Mouse (Mus musculus): ENCODE results near the gene Cdh1. TPM values are rescaled to one million over a fixed set of nuclear protein-coding genes. Genes with fewer than 3 reads are reported as not detected.

The Cdh1 gene
- polyA plus RNA-seq, 1 experiment: 1.8 TPM

GRCm38 (mm10) chr8:106620488-106620887, 17.3 kb downstream of the Cdh1 start:
- TF ChIP-seq POLR2A (IDR thresholded peaks at IDR 0.05; ENCODE audit: extremely low read depth, insufficient read depth, low read length) (no peak), CTCF (IDR thresholded peaks at IDR 0.05; ENCODE audit: extremely low read depth, insufficient read depth, low read length) (no peak)
- Histone ChIP-seq H3K4me1 (ENCODE audit: control insufficient read depth, insufficient read depth, low read length) (no peaks in the 10 kb centered on the region), H3K27ac (ENCODE audit: insufficient read depth, low read length) (no peak overlapping the region), H3K4me3 (ENCODE audit: insufficient read depth, low read length) (no peak overlapping the region)

DNA sequence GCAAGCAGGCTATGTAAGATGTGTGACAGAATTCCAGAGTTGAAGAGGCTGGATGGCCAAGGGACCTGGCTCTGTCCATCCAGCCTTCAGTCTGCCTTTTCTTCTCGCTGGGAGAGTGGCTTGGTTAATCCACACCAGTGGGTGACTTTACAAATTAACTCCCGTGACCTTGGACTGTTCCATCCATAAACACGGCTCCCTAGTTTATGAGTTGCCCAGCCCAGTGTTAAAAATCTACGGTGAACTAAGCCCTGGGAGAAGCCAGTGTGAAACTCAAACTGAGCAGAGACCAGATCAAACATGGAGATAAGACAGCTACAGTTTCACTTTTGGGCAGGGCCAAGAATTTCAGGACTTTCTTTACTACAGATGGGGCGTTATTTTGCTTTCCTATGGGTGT, 19.9 kb downstream of the Cdh1 start:
- TF ChIP-seq POLR2A (IDR thresholded peaks at IDR 0.05; ENCODE audit: extremely low read depth, insufficient read depth, low read length) (no peak), CTCF (IDR thresholded peaks at IDR 0.05; ENCODE audit: extremely low read depth, insufficient read depth, low read length) (no peak)
- Histone ChIP-seq H3K4me1 (ENCODE audit: control insufficient read depth, insufficient read depth, low read length) (no peaks in the 10 kb centered on the region), H3K4me3 (ENCODE audit: insufficient read depth, low read length) (no peak overlapping the region), H3K27ac (ENCODE audit: insufficient read depth, low read length) (no peak overlapping the region)

GRCm38 (mm10) chr8:106623451-106623850, 20.3 kb downstream of the Cdh1 start:
- no peak for TF ChIP-seq POLR2A (IDR thresholded peaks at IDR 0.05; ENCODE audit: extremely low read depth, insufficient read depth, low read length)
- no peak for TF ChIP-seq CTCF (IDR thresholded peaks at IDR 0.05; ENCODE audit: extremely low read depth, insufficient read depth, low read length)
- H3K4me1 ChIP-seq (ENCODE audit: control insufficient read depth, insufficient read depth, low read length): no peaks in the 10 kb centered on the region
- no peak overlapping the region for H3K4me3 ChIP-seq (ENCODE audit: insufficient read depth, low read length)

DNA sequence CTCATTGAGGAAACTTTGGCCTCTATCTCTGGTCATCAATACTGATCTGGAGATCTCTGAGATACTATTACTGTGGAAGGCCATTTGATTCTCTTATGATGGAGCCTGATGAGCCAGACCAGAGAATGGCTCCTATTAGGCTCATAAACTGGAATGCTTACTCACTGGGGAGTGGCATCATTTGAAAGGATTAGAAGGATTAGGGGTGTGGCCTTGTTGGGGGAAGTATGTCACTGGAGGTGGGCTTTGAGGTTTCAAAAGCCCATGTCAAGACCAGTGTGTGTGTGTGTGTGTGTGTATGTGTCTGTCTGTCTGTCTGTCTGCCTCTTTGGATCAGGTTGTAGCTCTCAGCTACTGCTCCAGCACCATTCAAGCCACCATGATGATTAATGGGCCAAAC, 20.8 kb downstream of the Cdh1 start:
- TF ChIP-seq CTCF (IDR thresholded peaks at IDR 0.05; ENCODE audit: extremely low read depth, insufficient read depth, low read length) (no peak), POLR2A (IDR thresholded peaks at IDR 0.05; ENCODE audit: extremely low read depth, insufficient read depth, low read length) (no peak)
- H3K27ac ChIP-seq (ENCODE audit: insufficient read depth, low read length): no peak overlapping the region
- no peak overlapping the region for H3K4me3 ChIP-seq (ENCODE audit: insufficient read depth, low read length)
- no peaks in the 10 kb centered on the region for H3K4me1 ChIP-seq (ENCODE audit: control insufficient read depth, insufficient read depth, low read length)

More at GRCm38 (mm10) chr8:106623451-106623850, 20.3 kb downstream of the Cdh1 start:
- no peak overlapping the region for H3K27ac ChIP-seq (ENCODE audit: insufficient read depth, low read length)

DNA sequence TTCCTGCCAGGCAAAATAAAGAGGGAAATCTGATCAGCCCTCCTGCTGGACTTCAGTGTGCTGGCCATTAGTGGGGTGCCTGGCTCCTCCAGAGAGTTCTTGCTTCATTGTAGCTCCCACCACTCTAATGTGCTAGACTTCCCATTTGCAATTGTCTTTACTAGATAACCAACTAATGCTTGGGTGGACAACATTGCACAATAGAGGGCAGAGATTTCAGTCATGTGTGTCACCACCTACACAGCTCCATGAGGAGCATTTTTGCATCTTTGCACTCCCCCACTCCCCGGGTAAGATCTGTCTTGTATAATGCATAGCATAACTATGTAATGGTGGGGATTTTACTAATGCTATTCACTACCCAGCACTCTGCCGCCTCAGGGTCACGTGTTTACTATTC, 21.6 kb downstream of the Cdh1 start:
- no peak overlapping the region for H3K4me3 ChIP-seq (ENCODE audit: insufficient read depth, low read length)
- H3K27ac ChIP-seq (ENCODE audit: insufficient read depth, low read length): no peak overlapping the region
- no peaks in the 10 kb centered on the region for H3K4me1 ChIP-seq (ENCODE audit: control insufficient read depth, insufficient read depth, low read length)
- TF ChIP-seq CTCF (IDR thresholded peaks at IDR 0.05; ENCODE audit: extremely low read depth, insufficient read depth, low read length) (no peak), POLR2A (IDR thresholded peaks at IDR 0.05; ENCODE audit: extremely low read depth, insufficient read depth, low read length) (no peak)

- Histone ChIP-seq H3K4me1 (ENCODE audit: control insufficient read depth, insufficient read depth, low read length) (no peaks in the 10 kb centered on the region), H3K27ac (ENCODE audit: insufficient read depth, low read length) (no peak overlapping the region), H3K4me3 (ENCODE audit: insufficient read depth, low read length) (no peak overlapping the region)
- TF ChIP-seq CTCF (IDR thresholded peaks at IDR 0.05; ENCODE audit: extremely low read depth, insufficient read depth, low read length): no peak
- no peak for TF ChIP-seq POLR2A (IDR thresholded peaks at IDR 0.05; ENCODE audit: extremely low read depth, insufficient read depth, low read length)
These were observed 23.1 kb downstream of the Cdh1 start for GRCm38 (mm10) chr8:106626096-106626865.

DNA sequence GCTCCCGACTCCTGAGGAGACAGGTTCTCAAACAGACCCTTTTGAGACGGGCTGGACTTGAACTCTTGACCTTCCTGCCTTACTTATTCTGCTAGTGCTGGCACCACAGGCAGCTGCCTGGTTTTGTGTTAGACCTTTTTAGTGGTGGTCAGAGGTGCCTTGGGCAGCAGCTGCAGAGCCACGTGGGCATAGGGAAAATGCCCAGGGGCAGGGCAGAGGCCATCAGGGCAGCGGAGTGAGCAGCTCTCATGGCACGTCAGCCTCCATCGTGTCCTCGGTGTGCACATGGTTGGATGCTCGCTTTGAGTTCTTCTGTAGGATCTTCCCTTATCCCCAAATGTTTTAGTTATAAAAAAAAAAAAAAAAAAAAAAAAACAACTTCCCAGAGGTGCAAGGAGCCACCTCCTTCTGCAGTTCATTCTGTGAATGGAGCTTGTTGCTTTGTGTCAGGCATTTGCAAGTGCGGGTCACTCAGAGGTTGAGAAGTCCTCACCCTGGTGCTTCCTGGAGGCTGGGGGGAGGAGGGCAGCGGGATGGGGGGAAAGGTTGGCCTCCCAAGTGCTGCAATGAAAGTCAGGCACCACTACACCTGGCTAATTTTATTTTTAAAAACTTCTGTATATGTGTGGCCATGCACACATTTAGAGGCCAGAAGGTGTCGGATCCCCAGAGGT, 25.3 kb downstream of the Cdh1 start:
- no peaks in the 10 kb centered on the region for H3K4me1 ChIP-seq (ENCODE audit: control insufficient read depth, insufficient read depth, low read length)
- TF ChIP-seq CTCF (IDR thresholded peaks at IDR 0.05; ENCODE audit: extremely low read depth, insufficient read depth, low read length): no peak
- no peak for TF ChIP-seq POLR2A (IDR thresholded peaks at IDR 0.05; ENCODE audit: extremely low read depth, insufficient read depth, low read length)
- no peak overlapping the region for H3K27ac ChIP-seq (ENCODE audit: insufficient read depth, low read length)
- H3K4me3 ChIP-seq (ENCODE audit: insufficient read depth, low read length): no peak overlapping the region

GRCm38 (mm10) chr8:106629456-106629855, 26.3 kb downstream of the Cdh1 start:
- Histone ChIP-seq H3K4me3 (ENCODE audit: insufficient read depth, low read length) (no peak overlapping the region), H3K4me1 (ENCODE audit: control insufficient read depth, insufficient read depth, low read length) (no peaks in the 10 kb centered on the region), H3K27ac (ENCODE audit: insufficient read depth, low read length) (no peak overlapping the region)
- TF ChIP-seq POLR2A (IDR thresholded peaks at IDR 0.05; ENCODE audit: extremely low read depth, insufficient read depth, low read length): no peak
- no peak for TF ChIP-seq CTCF (IDR thresholded peaks at IDR 0.05; ENCODE audit: extremely low read depth, insufficient read depth, low read length)

- H3K4me3 ChIP-seq (ENCODE audit: insufficient read depth, low read length): no peak overlapping the region
- TF ChIP-seq POLR2A (IDR thresholded peaks at IDR 0.05; ENCODE audit: extremely low read depth, insufficient read depth, low read length): no peak
- TF ChIP-seq CTCF (IDR thresholded peaks at IDR 0.05; ENCODE audit: extremely low read depth, insufficient read depth, low read length): no peak
- no peak overlapping the region for H3K27ac ChIP-seq (ENCODE audit: insufficient read depth, low read length)
- no peaks in the 10 kb centered on the region for H3K4me1 ChIP-seq (ENCODE audit: control insufficient read depth, insufficient read depth, low read length)
These were observed 28.8 kb downstream of the Cdh1 start for GRCm38 (mm10) chr8:106631904-106632303.

DNA sequence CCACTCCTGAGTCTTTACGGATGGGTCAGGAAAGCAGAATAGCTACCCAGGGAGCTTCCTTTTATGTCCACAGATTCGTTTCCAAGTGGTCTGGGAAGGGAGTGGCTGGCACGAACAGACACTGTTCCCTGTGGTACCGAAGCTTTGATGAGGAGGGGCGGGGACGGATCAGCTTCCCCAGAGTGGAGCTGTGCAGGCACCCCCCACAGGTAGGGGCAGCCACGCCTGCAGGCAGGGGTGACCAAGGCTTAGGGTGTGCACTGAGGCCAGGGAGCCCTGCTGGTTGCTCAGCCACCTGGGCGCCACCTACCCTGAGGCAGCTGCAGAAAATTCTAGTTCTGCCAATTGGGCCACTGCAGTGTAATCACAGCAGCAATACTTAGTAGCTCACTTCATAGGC, 29.5 kb downstream of the Cdh1 start:
- TF ChIP-seq POLR2A (IDR thresholded peaks at IDR 0.05; ENCODE audit: extremely low read depth, insufficient read depth, low read length) (no peak), CTCF (IDR thresholded peaks at IDR 0.05; ENCODE audit: extremely low read depth, insufficient read depth, low read length) (no peak)
- Histone ChIP-seq H3K27ac (ENCODE audit: insufficient read depth, low read length) (no peak overlapping the region), H3K4me3 (ENCODE audit: insufficient read depth, low read length) (no peak overlapping the region), H3K4me1 (ENCODE audit: control insufficient read depth, insufficient read depth, low read length) (no peaks in the 10 kb centered on the region)

All from cortical plate, adult 2 months (tissue).